Mouse (Mus musculus): ENCODE results near the gene Sectm1b. TPM values are rescaled to one million over a fixed set of nuclear protein-coding genes. Genes with fewer than 3 reads are reported as not detected.

The Sectm1b gene
- polyA plus RNA-seq, 2 experiments: 0.04 to 0.08 TPM

- H3K4me3 ChIP-seq (ENCODE audit: insufficient read depth in 1 of 2, low read depth in 2 of 2, low read length in 2 of 2): no peak overlapping the region
- no peaks in the 10 kb centered on the region for H3K27me3 ChIP-seq (ENCODE audit: control insufficient read depth, insufficient read depth, low read length)
- 66% methylated on average over 7 of the region's 7 CpGs for WGBS (ENCODE audit: insufficient replicate concordance)
- no peak overlapping the region for H3K9ac ChIP-seq (replicated peaks)
- ATAC-seq (ENCODE audit: insufficient read depth) (no peak), DNase-seq (ENCODE audit: low read depth in 3 of 3, low spot score in 3 of 3) (no peak)
- H3K4me1 ChIP-seq (replicated peaks; ENCODE audit: control insufficient read depth in 2 of 2, insufficient read depth in 2 of 2, low read length in 1 of 2): peaks cover 0 to 3% of the 10 kb centered on the region in 2 experiments; a peak in 1 of 4 replicates
- no peaks in the 10 kb centered on the region for H3K36me3 ChIP-seq (replicated peaks; ENCODE audit: control insufficient read depth, insufficient read depth, low read depth)
- TF ChIP-seq CTCF (IDR thresholded peaks at IDR 0.05; ENCODE audit: low read depth) (no peak), EP300 (IDR thresholded peaks at IDR 0.05; ENCODE audit: low read depth) (no peak)
- no peak overlapping the region for H3K4me2 ChIP-seq (ENCODE audit: low read depth)
- no peak overlapping the region for H3K27ac ChIP-seq
- H3K9me3 ChIP-seq (ENCODE audit: control insufficient read depth, low read length): no peaks in the 10 kb centered on the region
Observed at GRCm38 (mm10) chr11:121013656-121014055, 49.7 kb downstream of the Sectm1b start.

GRCm38 (mm10) chr11:121010044-121010755 is 53.2 kb downstream of the Sectm1b start:
- Histone ChIP-seq H3K9me3 (ENCODE audit: control insufficient read depth, low read length) (no peaks in the 10 kb centered on the region), H3K4me1 (replicated peaks; ENCODE audit: control insufficient read depth in 2 of 2, insufficient read depth in 2 of 2, low read length in 1 of 2) (peaks cover 0 to 3% of the 10 kb centered on the region in 2 experiments; a peak in 1 of 4 replicates), H3K4me3 (ENCODE audit: insufficient read depth in 1 of 2, low read depth in 2 of 2, low read length in 2 of 2) (no peak overlapping the region), H3K9ac (replicated peaks) (no peak overlapping the region), H3K4me2 (ENCODE audit: low read depth) (no peak overlapping the region), H3K27ac (no peak overlapping the region), H3K27me3 (ENCODE audit: control insufficient read depth, insufficient read depth, low read length) (no peaks in the 10 kb centered on the region), H3K36me3 (replicated peaks; ENCODE audit: control insufficient read depth, insufficient read depth, low read depth) (no peaks in the 10 kb centered on the region)
- 91% methylated on average over 3 of the region's 3 CpGs for WGBS (ENCODE audit: insufficient replicate concordance)
- TF ChIP-seq CTCF (IDR thresholded peaks at IDR 0.05; ENCODE audit: low read depth) (no peak), EP300 (IDR thresholded peaks at IDR 0.05; ENCODE audit: low read depth) (no peak)
- DNase-seq (ENCODE audit: low read depth in 3 of 3, low spot score in 3 of 3) (no peak), ATAC-seq (ENCODE audit: insufficient read depth) (peak; percentile 35; the same call in 1 of the 2 replicates)

- DNase-seq (ENCODE audit: low read depth in 3 of 3, low spot score in 3 of 3) (no peak), ATAC-seq (ENCODE audit: insufficient read depth) (no peak)
- TF ChIP-seq CTCF (IDR thresholded peaks at IDR 0.05; ENCODE audit: low read depth): no peak
- no peak for TF ChIP-seq EP300 (IDR thresholded peaks at IDR 0.05; ENCODE audit: low read depth)
- Histone ChIP-seq H3K9ac (replicated peaks) (no peak overlapping the region), H3K9me3 (ENCODE audit: control insufficient read depth, low read length) (no peaks in the 10 kb centered on the region), H3K4me3 (ENCODE audit: insufficient read depth in 1 of 2, low read depth in 2 of 2, low read length in 2 of 2) (no peak overlapping the region), H3K4me2 (ENCODE audit: low read depth) (no peak overlapping the region), H3K27ac (no peak overlapping the region), H3K27me3 (ENCODE audit: control insufficient read depth, insufficient read depth, low read length) (no peaks in the 10 kb centered on the region), H3K36me3 (replicated peaks; ENCODE audit: control insufficient read depth, insufficient read depth, low read depth) (no peaks in the 10 kb centered on the region), H3K4me1 (replicated peaks; ENCODE audit: control insufficient read depth in 2 of 2, insufficient read depth in 2 of 2, low read length in 1 of 2) (no peaks in the 10 kb centered on the region)
- 47% methylated on average over 6 of the region's 6 CpGs for WGBS (ENCODE audit: insufficient replicate concordance)
Observed at GRCm38 (mm10) chr11:121006184-121006583, 57.2 kb downstream of the Sectm1b start.

GRCm38 (mm10) chr11:121004281-121004680 is 59.1 kb downstream of the Sectm1b start:
- Histone ChIP-seq H3K4me2 (ENCODE audit: low read depth) (no peak overlapping the region), H3K27me3 (ENCODE audit: control insufficient read depth, insufficient read depth, low read length) (no peaks in the 10 kb centered on the region), H3K4me3 (ENCODE audit: insufficient read depth in 1 of 2, low read depth in 2 of 2, low read length in 2 of 2) (no peak overlapping the region), H3K36me3 (replicated peaks; ENCODE audit: control insufficient read depth, insufficient read depth, low read depth) (no peaks in the 10 kb centered on the region), H3K9ac (replicated peaks) (no peak overlapping the region), H3K9me3 (ENCODE audit: control insufficient read depth, low read length) (no peaks in the 10 kb centered on the region), H3K27ac (no peak overlapping the region), H3K4me1 (replicated peaks; ENCODE audit: control insufficient read depth in 2 of 2, insufficient read depth in 2 of 2, low read length in 1 of 2) (no peaks in the 10 kb centered on the region)
- TF ChIP-seq CTCF (IDR thresholded peaks at IDR 0.05; ENCODE audit: low read depth) (no peak), EP300 (IDR thresholded peaks at IDR 0.05; ENCODE audit: low read depth) (no peak)
- DNase-seq (ENCODE audit: low read depth in 3 of 3, low spot score in 3 of 3) (no peak), ATAC-seq (ENCODE audit: insufficient read depth) (no peak)
- WGBS (ENCODE audit: insufficient replicate concordance): 65% methylated on average over 5 of the region's 5 CpGs

Other genes starting within 250 kb of the Sectm1b start
- gene Fasn, start 239.0 kb downstream of the Sectm1b start, polyA plus RNA-seq (2012; rRNA removed): 51.6 and 59.8 TPM in 2 replicates
- gene Fasn, start 239.0 kb downstream of the Sectm1b start, polyA plus RNA-seq (2014; fragmentation: Nextera tagmentation; extraction: Ambion mirVana): 17.7 and 22.3 TPM in 2 replicates
- gene Ccdc57, start 130.7 kb downstream of the Sectm1b start, polyA plus RNA-seq (2012; rRNA removed): 1.2 and 1.4 TPM in 2 replicates
- 1.3 and 1.4 TPM in 2 replicates for gene Ccdc57, start 130.7 kb downstream of the Sectm1b start, polyA plus RNA-seq (2014; fragmentation: Nextera tagmentation; extraction: Ambion mirVana)
- gene Slc16a3, start 115.1 kb downstream of the Sectm1b start, polyA plus RNA-seq (2012; rRNA removed): 23.5 and 25.0 TPM in 2 replicates
- gene Slc16a3, start 115.1 kb downstream of the Sectm1b start, polyA plus RNA-seq (2014; fragmentation: Nextera tagmentation; extraction: Ambion mirVana): 25.8 and 31.6 TPM in 2 replicates
- 22.5 and 27.0 TPM in 2 replicates for gene Csnk1d, start 72.2 kb downstream of the Sectm1b start, polyA plus RNA-seq (2012; rRNA removed)
- 17.1 and 19.6 TPM in 2 replicates for gene Csnk1d, start 72.2 kb downstream of the Sectm1b start, polyA plus RNA-seq (2014; fragmentation: Nextera tagmentation; extraction: Ambion mirVana)
- 0.37 and 0.54 TPM in 2 replicates for gene Cd7, start 24.2 kb downstream of the Sectm1b start, polyA plus RNA-seq (2012; rRNA removed)
- gene Cd7, start 24.2 kb downstream of the Sectm1b start, polyA plus RNA-seq (2014; fragmentation: Nextera tagmentation; extraction: Ambion mirVana): 0.56 and 0.57 TPM in 2 replicates
- gene Sectm1a, start 17.7 kb upstream of the Sectm1b start, polyA plus RNA-seq (2012; rRNA removed): 1.0 and 1.3 TPM in 2 replicates
- gene Sectm1a, start 17.7 kb upstream of the Sectm1b start, polyA plus RNA-seq (2014; fragmentation: Nextera tagmentation; extraction: Ambion mirVana): 0.61 and 1.0 TPM in 2 replicates
- 0.08 and 0.10 TPM in 2 replicates for gene Tex19.2, start 55.1 kb upstream of the Sectm1b start, polyA plus RNA-seq (2012; rRNA removed)
- not detected in 2 replicates for gene Tex19.2, start 55.1 kb upstream of the Sectm1b start, polyA plus RNA-seq (2014; fragmentation: Nextera tagmentation; extraction: Ambion mirVana)
- gene Tex19.1, start 82.6 kb upstream of the Sectm1b start, polyA plus RNA-seq (2012; rRNA removed): 0.06 and 0.08 TPM in 2 replicates
- not detected in 2 replicates for gene Tex19.1, start 82.6 kb upstream of the Sectm1b start, polyA plus RNA-seq (2014; fragmentation: Nextera tagmentation; extraction: Ambion mirVana)
- gene Uts2r, start 96.7 kb upstream of the Sectm1b start, polyA plus RNA-seq (2012; rRNA removed): not detected in 2 replicates
- not detected in 2 replicates for gene Uts2r, start 96.7 kb upstream of the Sectm1b start, polyA plus RNA-seq (2014; fragmentation: Nextera tagmentation; extraction: Ambion mirVana)
- gene Hexdc, start 140.9 kb upstream of the Sectm1b start, polyA plus RNA-seq (2012; rRNA removed): 7.4 and 8.1 TPM in 2 replicates
- 2.3 and 2.7 TPM in 2 replicates for gene Hexdc, start 140.9 kb upstream of the Sectm1b start, polyA plus RNA-seq (2014; fragmentation: Nextera tagmentation; extraction: Ambion mirVana)
- 4.0 and 5.6 TPM in 2 replicates for gene Ogfod3, start 141.1 kb upstream of the Sectm1b start, polyA plus RNA-seq (2012; rRNA removed)
- gene Ogfod3, start 141.1 kb upstream of the Sectm1b start, polyA plus RNA-seq (2014; fragmentation: Nextera tagmentation; extraction: Ambion mirVana): 13.3 and 15.3 TPM in 2 replicates
- gene Cybc1, start 165.8 kb upstream of the Sectm1b start, polyA plus RNA-seq (2012; rRNA removed): 14.8 and 16.1 TPM in 2 replicates
- gene Cybc1, start 165.8 kb upstream of the Sectm1b start, polyA plus RNA-seq (2014; fragmentation: Nextera tagmentation; extraction: Ambion mirVana): 19.7 and 20.3 TPM in 2 replicates
- gene Narf, start 173.7 kb upstream of the Sectm1b start, polyA plus RNA-seq (2012; rRNA removed): 27.9 and 46.6 TPM in 2 replicates
- gene Narf, start 173.7 kb upstream of the Sectm1b start, polyA plus RNA-seq (2014; fragmentation: Nextera tagmentation; extraction: Ambion mirVana): 108 and 110 TPM in 2 replicates
- gene Foxk2, start 196.4 kb upstream of the Sectm1b start, polyA plus RNA-seq (2012; rRNA removed): 9.9 and 10.0 TPM in 2 replicates
- 3.1 and 4.2 TPM in 2 replicates for gene Foxk2, start 196.4 kb upstream of the Sectm1b start, polyA plus RNA-seq (2014; fragmentation: Nextera tagmentation; extraction: Ambion mirVana)

All from liver, embryonic 14.5 days (tissue).